Mouse (Mus musculus) myocyte (in vitro differentiated cells): ENCODE measurements around the gene Rps21. TPM values are rescaled to one million over a fixed set of nuclear protein-coding genes. Genes with fewer than 3 reads are reported as not detected.

Experiments
- H3K27me3 ChIP-seq: one replicate; pipeline ENCODE4 v1.6.1; 2011; ENCODE audit not compliant: control insufficient read depth, insufficient read depth, insufficient read length
- H3K36me3 ChIP-seq: one replicate; pipeline ENCODE4 v1.6.1; 2011; ENCODE audit not compliant: control insufficient read depth, insufficient read depth
- H3K4me2 ChIP-seq: one replicate; pipeline ENCODE4 v1.6.1; 2011; ENCODE audit warnings: low read depth, control low read depth
- H3K4me3 ChIP-seq: one replicate; pipeline ENCODE4 v1.5.1; 2011; ENCODE audit warnings: mild to moderate bottlenecking, control low read depth, moderate library complexity
- H3K79me2 ChIP-seq: one replicate; pipeline ENCODE4 v1.6.1; 2011; ENCODE audit not compliant: control insufficient read depth, insufficient read depth
- H3ac ChIP-seq: one replicate; pipeline ENCODE4 v1.6.1; 2011; ENCODE audit not compliant: control insufficient read depth, insufficient read length
- CEBPB ChIP-seq: IDR thresholded peaks from 2 replicates; pipeline ENCODE4 v1.6.1; 2011; ENCODE audit warnings: mild to moderate bottlenecking, moderate library complexity; ENCODE audit not compliant: poor library complexity, insufficient read depth, severe bottlenecking
- E2F4 ChIP-seq: IDR thresholded peaks from one replicate; pipeline ENCODE4 v1.6.1; 2011; ENCODE audit warnings: mild to moderate bottlenecking, control low read depth, moderate library complexity; ENCODE audit not compliant: insufficient read depth
- MAX ChIP-seq: IDR thresholded peaks from one replicate; pipeline ENCODE4 v1.6.1; 2011; ENCODE audit warnings: low read depth, mild to moderate bottlenecking, control low read depth
- MYOD1 ChIP-seq, 3 experiments: IDR thresholded peaks; one replicate each; pipeline ENCODE4 v1.6.1; 2011; ENCODE audit warnings: control low read depth in 2 of 3, low read depth in 2 of 3, mild to moderate bottlenecking in 2 of 3, moderate library complexity in 1 of 3; ENCODE audit not compliant: insufficient read length in 2 of 3, control insufficient read depth in 1 of 3
- MYOG ChIP-seq, 3 experiments: IDR thresholded peaks; one replicate each; pipeline ENCODE4 v1.6.1; 2011; ENCODE audit warnings: control low read depth in 2 of 3, low read depth in 2 of 3, mild to moderate bottlenecking in 2 of 3; ENCODE audit not compliant: insufficient read length in 2 of 3, control insufficient read depth in 1 of 3, insufficient read depth in 1 of 3
- POLR2A ChIP-seq: IDR thresholded peaks from one replicate; pipeline ENCODE4 v1.6.1; 2011; ENCODE audit warnings: low read depth, mild to moderate bottlenecking, control low read depth, moderate library complexity; ENCODE audit not compliant: insufficient read length
- POLR2AphosphoS2 ChIP-seq: IDR thresholded peaks from one replicate; pipeline ENCODE4 v1.6.1; 2011; ENCODE audit warnings: low read depth, control low read depth; ENCODE audit not compliant: insufficient read length
- REST ChIP-seq: IDR thresholded peaks from one replicate; pipeline ENCODE4 v1.6.1; 2011; ENCODE audit warnings: mild to moderate bottlenecking, control low read depth, moderate library complexity; ENCODE audit not compliant: insufficient read depth, insufficient read length
- SRF ChIP-seq: IDR thresholded peaks from one replicate; pipeline ENCODE4 v1.6.1; 2011; ENCODE audit warnings: low read depth; ENCODE audit not compliant: control insufficient read depth, insufficient read length
- TCF12 ChIP-seq: IDR thresholded peaks from one replicate; pipeline ENCODE4 v1.6.1; 2011; ENCODE audit warnings: mild to moderate bottlenecking, control low read depth; ENCODE audit not compliant: poor library complexity, insufficient read depth, severe bottlenecking
- TCF3 ChIP-seq: IDR thresholded peaks from one replicate; pipeline ENCODE4 v1.6.1; 2011; ENCODE audit warnings: low read depth, control low read depth; ENCODE audit not compliant: insufficient read length
- USF1 ChIP-seq: IDR thresholded peaks from one replicate; pipeline ENCODE4 v1.6.1; 2011; ENCODE audit warnings: low read depth, mild to moderate bottlenecking, control low read depth, moderate library complexity
- polyA plus RNA-seq: library from polyadenylated mRNA; unstranded; fragments of >200 nt; fragmentation: generic; extraction: Trizol; gene quantifications from one replicate; pipeline ENCODE4 v1.2.1, GENCODE M21; 2012; ENCODE audit warnings: missing spikeins

Gene Rps21
- polyA plus RNA-seq, 1 experiment = 3,913 TPM

GRCm38 (mm10) chr2:180233101-180233904, 23.9 kb upstream of the Rps21 start:
- TF ChIP-seq USF1 (no peak), SRF (no peak), TCF12 (peak; percentile 16), MAX (no peak), E2F4 (no peak), MYOG (IDR thresholded peaks at IDR 0.05; ENCODE audit: control insufficient read depth in 1 of 3, insufficient read depth in 1 of 3, insufficient read length in 2 of 3, low read depth in 2 of 3) (peak; percentile 14 to 92 (median 55)), REST (no peak), POLR2AphosphoS2 (no peak), TCF3 (peak; percentile 51), MYOD1 (IDR thresholded peaks at IDR 0.05; ENCODE audit: control insufficient read depth in 1 of 3, insufficient read length in 2 of 3, low read depth in 2 of 3) (peak in 2 of 3 experiments; percentile 76 to 90)
- no peak overlapping the region for H3ac ChIP-seq
- H3K4me3 ChIP-seq = no peak overlapping the region
- no peaks in the 10 kb centered on the region for H3K36me3 ChIP-seq
- no peaks in the 10 kb centered on the region for H3K27me3 ChIP-seq
- no peak overlapping the region for H3K4me2 ChIP-seq
- no peaks in the 10 kb centered on the region for H3K79me2 ChIP-seq

GRCm38 (mm10) chr2:180234353-180234752, 22.8 kb upstream of the Rps21 start:
- no peaks in the 10 kb centered on the region for H3K36me3 ChIP-seq
- no peaks in the 10 kb centered on the region for H3K27me3 ChIP-seq
- H3K79me2 ChIP-seq = no peaks in the 10 kb centered on the region
- H3ac ChIP-seq = no peak overlapping the region
- H3K4me2 ChIP-seq = no peak overlapping the region
- H3K4me3 ChIP-seq = no peak overlapping the region
- TF ChIP-seq E2F4 (no peak), REST (no peak), TCF3 (no peak), MYOD1 (IDR thresholded peaks at IDR 0.05; ENCODE audit: control insufficient read depth in 1 of 3, insufficient read length in 2 of 3, low read depth in 2 of 3) (no peak), POLR2AphosphoS2 (no peak), CEBPB (no peak)

- Histone ChIP-seq H3K4me3 (no peak overlapping the region), H3ac (no peak overlapping the region), H3K79me2 (no peaks in the 10 kb centered on the region), H3K4me2 (no peak overlapping the region), H3K27me3 (no peaks in the 10 kb centered on the region), H3K36me3 (no peaks in the 10 kb centered on the region)
- TF ChIP-seq POLR2A = no peak
- no peak for TF ChIP-seq MYOD1 (IDR thresholded peaks at IDR 0.05; ENCODE audit: control insufficient read depth in 1 of 3, insufficient read length in 2 of 3, low read depth in 2 of 3)
- no peak for TF ChIP-seq POLR2AphosphoS2
- TF ChIP-seq USF1 = no peak
- peak in 1 of 3 experiments; percentile 50 for TF ChIP-seq MYOG (IDR thresholded peaks at IDR 0.05; ENCODE audit: control insufficient read depth in 1 of 3, insufficient read depth in 1 of 3, insufficient read length in 2 of 3, low read depth in 2 of 3)
- TF ChIP-seq REST = no peak
- no peak for TF ChIP-seq SRF
- TF ChIP-seq TCF12 = no peak
Observed at GRCm38 (mm10) chr2:180234980-180235379, 22.2 kb upstream of the Rps21 start.

GRCm38 (mm10) chr2:180235788-180236187, 21.4 kb upstream of the Rps21 start:
- Histone ChIP-seq H3K36me3 (no peaks in the 10 kb centered on the region), H3ac (no peak overlapping the region), H3K27me3 (no peaks in the 10 kb centered on the region), H3K79me2 (no peaks in the 10 kb centered on the region), H3K4me2 (no peak overlapping the region), H3K4me3 (no peak overlapping the region)
- no peak for TF ChIP-seq CEBPB
- TF ChIP-seq TCF3 = no peak
- TF ChIP-seq TCF12 = no peak
- TF ChIP-seq E2F4 = no peak
- TF ChIP-seq MYOD1 (IDR thresholded peaks at IDR 0.05; ENCODE audit: control insufficient read depth in 1 of 3, insufficient read length in 2 of 3, low read depth in 2 of 3) = no peak

GRCm38 (mm10) chr2:180236500-180236899, 20.7 kb upstream of the Rps21 start:
- TF ChIP-seq TCF3 = no peak
- no peak for TF ChIP-seq POLR2AphosphoS2
- Histone ChIP-seq H3K4me2 (no peak overlapping the region), H3K27me3 (no peaks in the 10 kb centered on the region), H3K4me3 (no peak overlapping the region), H3K36me3 (no peaks in the 10 kb centered on the region), H3ac (no peak overlapping the region), H3K79me2 (no peaks in the 10 kb centered on the region)

- Histone ChIP-seq H3K79me2 (no peaks in the 10 kb centered on the region), H3K4me2 (no peak overlapping the region), H3K36me3 (no peaks in the 10 kb centered on the region), H3K4me3 (no peak overlapping the region), H3ac (no peak overlapping the region), H3K27me3 (no peaks in the 10 kb centered on the region)
- TF ChIP-seq TCF3 = no peak
- no peak for TF ChIP-seq TCF12
- TF ChIP-seq SRF = no peak
- no peak for TF ChIP-seq MAX
- TF ChIP-seq REST = no peak
Observed at GRCm38 (mm10) chr2:180236930-180237329, 20.2 kb upstream of the Rps21 start.
